Comparison of ENCODE assay signal across 21 mouse cellular contexts in genomic region chr9:52152076-52152826, GRCm38 (mm10). TPM values are rescaled to one million over a fixed set of nuclear protein-coding genes. Genes with fewer than 3 reads are reported as not detected.
DNase-seq lines count a peak whose midpoint lies in the region; ATAC-seq and TF ChIP-seq lines count a peak whose summit lies in the region.
"Had no signal": no experiment of that assay in that cellular context is flagged by ENCODE, and none has a peak within 500 bp of the region (broad histone marks: within the 10 kb centered on the region; RNA-seq: fewer than 3 reads in every experiment).

No protein-coding gene starts in this region.

- DNase-seq in 3T3-L1 (ENCODE audit: low read depth, low spot score) = peak; percentile 9
- peak; percentile 60 for DNase-seq in brain, embryonic 14.5 days (ENCODE audit: low read depth)
- no peak for DNase-seq in midbrain, embryonic 11.5 days (ENCODE audit: low spot score, missing footprints)
- no peak for DNase-seq in layer of hippocampus, adult 8-10 months (ENCODE audit: low spot score in 2 of 2)
- no peak for DNase-seq in left cerebral cortex, adult 11 months (ENCODE audit: low spot score)
- no peak for DNase-seq in layer of hippocampus, adult 2 months (ENCODE audit: low spot score in 2 of 2)
- DNase-seq: adrenal gland, postnatal 36 days; cerebellum, adult 9-10 months; kidney, adult 9 months; kidney, postnatal 36 days; layer of hippocampus, postnatal 36 days; left cerebral cortex, postnatal 4 days; lung, adult 18-20 months; lung, postnatal 4 days; spleen, adult 18-20 months; thymus, adult 18-20 months had no signal

- H3K27me3 ChIP-seq in midbrain, embryonic 11.5 days (ENCODE audit: control insufficient read depth, insufficient read depth, low read length) = no peaks in the 10 kb centered on the region
- no peaks in the 10 kb centered on the region for H3K27me3 ChIP-seq in neural tube, embryonic 14.5 days (ENCODE audit: control insufficient read depth, insufficient read depth, low read length)
- H3K27me3 ChIP-seq: embryonic facial prominence, embryonic 13.5 days; heart, embryonic 15.5 days had no signal

- no peak overlapping the region for H3K9ac ChIP-seq in midbrain, embryonic 11.5 days (ENCODE audit: low read length)
- H3K9ac ChIP-seq in neural tube, embryonic 14.5 days (replicated peaks; ENCODE audit: low read depth, low read length) = no peak overlapping the region
- H3K9ac ChIP-seq: embryonic facial prominence, embryonic 13.5 days; heart, embryonic 15.5 days had no signal

- H3K4me3 ChIP-seq in midbrain, embryonic 11.5 days (ENCODE audit: low read depth, low read length) = no peak overlapping the region
- no peak overlapping the region for H3K4me3 ChIP-seq in neural tube, embryonic 14.5 days (ENCODE audit: low read depth, low read length)
- no peak overlapping the region for H3K4me3 ChIP-seq in layer of hippocampus, adult 2 months
- H3K4me3 ChIP-seq: embryonic facial prominence, embryonic 13.5 days; heart, embryonic 15.5 days had no signal

- TF ChIP-seq POLR2A in brain, embryonic 14.5 days (IDR thresholded peaks at IDR 0.05; ENCODE audit: borderline replicate concordance, extremely low read depth, insufficient read depth, insufficient read length, poor library complexity, severe bottlenecking) = no peak

- no peaks in the 10 kb centered on the region for H3K36me3 ChIP-seq in midbrain, embryonic 11.5 days (ENCODE audit: control insufficient read depth, insufficient read depth, low read length)
- H3K36me3 ChIP-seq in neural tube, embryonic 14.5 days (ENCODE audit: control insufficient read depth, insufficient read depth, low read length) = no peaks in the 10 kb centered on the region
- H3K36me3 ChIP-seq: embryonic facial prominence, embryonic 13.5 days; heart, embryonic 15.5 days had no signal

- peaks cover 21% of the 10 kb centered on the region for H3K4me1 ChIP-seq in midbrain, embryonic 11.5 days (ENCODE audit: control insufficient read depth, insufficient read depth, low read length)
- H3K4me1 ChIP-seq in neural tube, embryonic 14.5 days (ENCODE audit: control insufficient read depth, insufficient read depth, low read length) = peaks cover 30% of the 10 kb centered on the region

- 27% methylated on average over 6 of the region's 6 CpGs for WGBS in midbrain, embryonic 11.5 days
- 38% methylated on average over 6 of the region's 6 CpGs for WGBS in neural tube, embryonic 14.5 days

- TF ChIP-seq CTCF in brain, embryonic 14.5 days (IDR thresholded peaks at IDR 0.05; ENCODE audit: borderline replicate concordance, extremely low read depth, insufficient read depth, insufficient read length) = no peak
- no peak for TF ChIP-seq CTCF in layer of hippocampus, adult 2 months (conservative IDR thresholded peaks at IDR 0.05)

- no peak for ATAC-seq in midbrain, embryonic 11.5 days (ENCODE audit: low FRiP score)
- no peak for ATAC-seq in neural tube, embryonic 14.5 days (ENCODE audit: low read depth)
- ATAC-seq: CD4-positive, CD25-positive, alpha-beta regulatory T cell, adult 4 months had no signal

- H3K9me3 ChIP-seq in midbrain, embryonic 11.5 days (ENCODE audit: control insufficient read depth, low read length) = no peaks in the 10 kb centered on the region
- no peaks in the 10 kb centered on the region for H3K9me3 ChIP-seq in neural tube, embryonic 14.5 days (ENCODE audit: control insufficient read depth, low read length)
- H3K9me3 ChIP-seq: embryonic facial prominence, embryonic 13.5 days; G1E; heart, embryonic 15.5 days had no signal

- H3K27ac ChIP-seq in midbrain, embryonic 11.5 days (ENCODE audit: low read depth, low read length) = peak overlapping the region; percentile 36
- peak overlapping the region; percentile 73 for H3K27ac ChIP-seq in neural tube, embryonic 14.5 days (ENCODE audit: low read depth, low read length)
- no peak overlapping the region for H3K27ac ChIP-seq in layer of hippocampus, adult 2 months
- H3K27ac ChIP-seq: embryonic facial prominence, embryonic 13.5 days; heart, embryonic 15.5 days had no signal

- no peak overlapping the region for H3K4me2 ChIP-seq in midbrain, embryonic 11.5 days
- H3K4me2 ChIP-seq in neural tube, embryonic 14.5 days (ENCODE audit: low read depth, low read length) = no peak overlapping the region; the same call in 1 of the 2 replicates
- H3K4me2 ChIP-seq: embryonic facial prominence, embryonic 13.5 days; heart, embryonic 15.5 days had no signal

RNA-seq across cellular contexts. Expression of gene Zc3h12c, which starts 16.1 kb away (rescaled TPM):
- 8.5 and 10.1 TPM in 2 replicates for polyA plus RNA-seq in brain, embryonic 14.5 days (2012; rRNA removed)
- polyA plus RNA-seq in midbrain, embryonic 11.5 days (2014; fragmentation: Nextera tagmentation; extraction: Ambion mirVana) = 17.2 and 17.8 TPM in 2 replicates
- polyA plus RNA-seq in neural tube, embryonic 14.5 days (2014; fragmentation: Nextera tagmentation; extraction: Ambion mirVana) = 7.6 and 8.1 TPM in 2 replicates
- 10 to 100 TPM; 10.6 to 14.2 (median 11.4) TPM for total RNA-seq in layer of hippocampus, adult 8-10 months (2022)
- 10 to 100 TPM; 11.5 to 11.8 TPM for total RNA-seq in layer of hippocampus, adult 2 months (2021)

Comparison
In these comparisons a context has a peak if more than half of its experiments do, and no peak if none do; other contexts are left out.
1. DNase-seq: peak in 3T3-L1 (single experiment) and brain, embryonic 14.5 days (single experiment); none in midbrain, embryonic 11.5 days (single experiment), layer of hippocampus, adult 8-10 months (0 of 2), left cerebral cortex, adult 11 months (single experiment) and layer of hippocampus, adult 2 months (0 of 2).